Mouse (Mus musculus): ENCODE data around the gene Mthfd1.

Mthfd1 gene

DNA sequence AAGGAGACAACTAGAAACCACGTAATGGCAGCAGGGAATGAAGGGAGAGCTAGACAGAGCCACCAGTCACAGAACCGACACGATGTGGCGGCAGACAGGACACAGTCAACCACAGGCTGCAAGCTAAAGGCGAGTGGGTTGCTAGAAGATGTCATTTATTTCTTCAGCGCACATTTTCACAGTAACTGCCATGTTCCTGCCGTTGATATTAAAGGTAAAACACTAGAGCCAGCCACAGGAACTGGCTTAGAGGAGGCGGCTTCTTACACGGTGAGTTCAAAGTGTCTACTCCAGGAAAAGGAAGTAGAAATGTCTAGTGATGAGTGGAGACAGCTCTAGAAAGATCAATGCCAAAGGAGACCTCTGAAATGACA is 107.2 kb downstream of the Mthfd1 start:
- no peak for DNase-seq

DNA sequence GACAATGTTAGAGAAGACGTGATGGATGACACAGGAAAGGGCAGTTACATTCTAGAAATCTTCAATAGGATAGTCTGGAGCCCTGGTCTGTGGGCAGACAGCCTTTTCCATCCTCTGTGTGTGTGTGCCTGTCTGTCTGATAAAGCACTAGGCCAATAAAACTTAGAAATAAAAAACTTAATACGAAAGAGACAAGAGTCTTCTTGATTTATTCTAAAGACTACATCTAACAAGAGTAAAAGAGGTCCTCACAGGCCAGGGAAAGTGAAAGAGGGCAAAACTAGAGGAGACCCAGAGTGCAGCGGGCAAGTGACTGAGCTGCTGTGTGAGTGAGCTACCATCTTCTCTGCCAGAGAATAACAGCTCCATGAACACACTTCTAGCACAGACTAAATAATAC is 111.2 kb downstream of the Mthfd1 start:
- DNase-seq = no peak

DNA sequence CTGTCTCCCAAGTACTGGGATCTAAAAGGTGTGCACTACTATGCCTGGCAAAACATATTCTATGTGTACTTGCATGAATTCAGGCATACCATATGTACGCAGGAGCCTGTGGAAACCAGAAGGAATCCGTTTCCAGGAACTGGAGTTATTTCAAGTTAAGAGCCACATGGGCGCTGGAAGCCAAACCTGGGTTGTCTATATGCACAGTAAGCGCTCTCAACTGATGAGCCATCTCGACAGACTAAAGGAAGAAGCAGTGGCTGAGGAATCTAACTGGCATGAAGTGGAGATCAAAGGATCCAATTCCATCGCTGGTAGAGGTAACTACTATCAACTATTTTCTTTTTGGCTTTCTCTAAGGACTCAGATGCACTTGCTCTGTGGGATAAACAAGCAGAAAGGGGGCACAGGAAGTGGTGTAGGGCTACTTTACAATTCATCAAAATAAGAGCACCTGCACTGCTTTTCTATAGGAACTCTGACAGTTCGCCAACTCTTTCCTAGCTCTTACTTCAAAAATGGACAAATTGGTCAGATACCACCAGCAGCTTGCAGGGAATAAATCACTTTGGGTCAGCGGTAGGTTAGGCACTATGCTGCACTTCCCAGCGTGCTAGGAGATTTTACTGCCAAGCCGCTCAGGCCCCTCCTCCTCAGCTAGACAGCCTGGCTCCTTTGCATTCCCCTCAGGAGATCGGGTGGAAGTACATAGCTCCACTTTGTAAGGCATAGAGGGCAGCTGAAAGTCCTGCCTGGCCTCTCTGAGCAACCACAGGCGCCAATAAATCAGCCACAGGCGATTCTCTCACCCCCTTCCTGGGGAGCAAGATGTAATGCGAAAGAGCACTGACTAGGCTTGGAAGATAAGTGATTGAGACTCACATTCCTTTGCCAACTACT is 112.2 kb downstream of the Mthfd1 start:
- peak; percentile 23 for DNase-seq

DNA sequence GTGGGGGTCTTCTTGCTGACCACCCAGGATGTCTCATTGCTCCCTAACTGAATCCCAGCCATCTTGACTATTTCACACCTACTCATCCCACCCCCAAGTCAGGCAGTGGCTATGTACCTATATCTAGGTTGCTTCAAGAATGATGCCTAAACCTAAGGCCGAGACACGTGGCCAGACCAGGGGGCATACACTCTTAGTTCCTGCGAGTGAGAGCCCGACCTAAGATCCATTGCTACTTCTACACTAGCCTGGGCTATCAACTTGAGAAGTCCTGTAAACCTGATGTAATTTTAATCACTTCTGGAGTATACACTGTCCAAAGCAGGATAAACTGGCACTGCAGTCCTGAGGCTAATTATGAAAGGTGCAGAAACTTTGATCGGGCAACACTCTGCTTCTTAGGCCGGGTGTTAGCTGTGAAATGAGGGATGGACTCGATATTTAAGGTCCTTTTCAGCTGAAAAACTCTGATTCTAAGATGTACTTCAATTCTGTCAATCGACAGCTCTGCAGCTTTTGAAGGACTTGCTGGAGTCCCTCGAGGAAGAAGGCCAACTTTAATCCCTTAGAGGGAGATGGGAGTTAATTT is 113.2 kb downstream of the Mthfd1 start:
- DNase-seq = no peak

DNA sequence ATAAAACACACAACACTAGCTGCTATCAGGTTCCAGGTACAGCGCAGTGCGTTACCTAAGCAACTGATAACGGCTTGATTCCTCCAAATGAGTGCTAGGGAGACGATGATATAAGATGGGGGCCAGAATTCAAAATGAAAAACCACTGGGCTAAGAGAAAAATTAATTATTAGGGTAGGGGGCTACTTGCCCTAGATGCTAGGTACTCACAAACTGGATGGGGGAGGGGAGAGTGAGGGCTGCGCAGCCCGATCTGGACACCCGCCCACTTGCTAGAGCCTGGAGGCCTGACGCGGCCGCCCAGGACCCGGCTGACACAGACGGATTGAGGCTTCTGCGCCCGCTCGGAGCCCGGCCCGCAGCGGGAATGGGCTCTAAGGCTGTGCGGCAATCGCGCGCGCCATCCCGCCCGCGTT is 113.7 kb downstream of the Mthfd1 start:
- DNase-seq = peak; percentile 69
